10 mouse cellular contexts compared by ENCODE assay signal in the genomic region with DNA sequence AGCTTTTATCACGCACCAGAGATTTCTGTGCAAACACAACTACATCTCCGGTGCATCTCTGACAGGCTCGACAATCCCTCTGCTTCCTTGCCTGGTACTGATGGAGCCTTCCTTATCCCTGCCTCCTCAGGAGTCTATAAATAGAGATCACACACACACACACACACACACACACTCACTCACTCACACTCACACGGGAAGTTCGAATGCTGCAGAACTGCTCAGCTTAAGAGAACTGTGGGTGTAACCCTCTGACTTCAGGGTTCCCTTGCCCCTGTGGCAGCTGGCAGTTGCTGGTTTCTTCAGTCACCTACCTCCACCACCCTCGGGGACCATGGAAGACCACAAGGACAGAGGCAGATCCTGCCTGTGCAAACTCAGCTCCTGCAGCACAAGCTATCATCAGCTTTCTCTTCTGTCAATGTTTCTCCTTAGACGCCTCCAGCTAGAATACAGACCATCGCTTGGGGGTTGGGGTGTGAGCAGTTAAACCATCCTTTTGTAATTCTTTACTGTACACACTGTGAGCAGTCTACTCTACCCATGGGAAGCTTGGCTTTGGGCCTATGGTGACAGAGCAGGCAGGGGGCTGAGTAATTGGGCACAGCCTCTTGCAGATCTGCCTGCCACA.
DNase-seq lines count a peak whose midpoint lies in the region; ATAC-seq and TF ChIP-seq lines count a peak whose summit lies in the region.
"Had no signal": no experiment of that assay in that cellular context is flagged by ENCODE, and none has a peak within 500 bp of the region (broad histone marks: within the 10 kb centered on the region; RNA-seq: fewer than 3 reads in every experiment).

No protein-coding gene starts in this region.

- H3K4me2 ChIP-seq in limb, embryonic 12.5 days: no peak overlapping the region
- no peak overlapping the region for H3K4me2 ChIP-seq in forebrain, embryonic 12.5 days
- no peak overlapping the region for H3K4me2 ChIP-seq in hindbrain, embryonic 15.5 days
- H3K4me2 ChIP-seq in kidney, embryonic 14.5 days (replicated peaks; ENCODE audit: low read depth, low read length): no peak overlapping the region

- H3K4me1 ChIP-seq in limb, embryonic 12.5 days (replicated peaks): peaks cover 30% of the 10 kb centered on the region
- H3K4me1 ChIP-seq in limb, embryonic 10.5 days: peaks cover 23% of the 10 kb centered on the region
- peaks cover 38% of the 10 kb centered on the region for H3K4me1 ChIP-seq in forebrain, embryonic 12.5 days
- peaks cover 43% of the 10 kb centered on the region for H3K4me1 ChIP-seq in hindbrain, embryonic 15.5 days (replicated peaks)
- H3K4me1 ChIP-seq in olfactory bulb, adult 2 months (ENCODE audit: control insufficient read depth, insufficient read depth, low read length): peaks cover 38% of the 10 kb centered on the region
- H3K4me1 ChIP-seq in kidney, embryonic 14.5 days (ENCODE audit: control insufficient read depth, insufficient read depth, low read length): peaks cover under 1% of the 10 kb centered on the region; the same call in 1 of the 2 replicates

- 59% methylated on average over 8 of the region's 8 CpGs for WGBS in limb, embryonic 12.5 days
- WGBS in limb, embryonic 10.5 days: 64% methylated on average over 8 of the region's 8 CpGs
- 73% methylated on average over 8 of the region's 8 CpGs for WGBS in forebrain, embryonic 12.5 days
- WGBS in hindbrain, embryonic 15.5 days: 38% methylated on average over 8 of the region's 8 CpGs
- WGBS in olfactory bulb, adult 2 months: 23% methylated on average over 8 of the region's 8 CpGs
- WGBS in kidney, embryonic 14.5 days: 49% methylated on average over 8 of the region's 8 CpGs

- H3K9me3 ChIP-seq in limb, embryonic 12.5 days: 0 out of 2 replicates have a peak, but pooled peaks cover 5% of the 10 kb centered on the region
- H3K9me3 ChIP-seq in limb, embryonic 10.5 days (replicated peaks): no peaks in the 10 kb centered on the region
- no peaks in the 10 kb centered on the region for H3K9me3 ChIP-seq in forebrain, embryonic 12.5 days
- no peaks in the 10 kb centered on the region for H3K9me3 ChIP-seq in hindbrain, embryonic 15.5 days
- H3K9me3 ChIP-seq in kidney, embryonic 14.5 days (ENCODE audit: control insufficient read depth, low read length): no peaks in the 10 kb centered on the region

- 0 out of 2 replicates have a peak overlapping the region, but pooled peaks have one; percentile 18 for H3K9ac ChIP-seq in limb, embryonic 12.5 days (replicated peaks)
- 0 out of 2 replicates have a peak overlapping the region, but pooled peaks have one; percentile 13 for H3K9ac ChIP-seq in forebrain, embryonic 12.5 days
- H3K9ac ChIP-seq in hindbrain, embryonic 15.5 days: no peak overlapping the region
- no peak overlapping the region for H3K9ac ChIP-seq in kidney, embryonic 14.5 days (ENCODE audit: low read depth, low read length)

- H3K27ac ChIP-seq in limb, embryonic 12.5 days: no peak overlapping the region
- H3K27ac ChIP-seq in limb, embryonic 10.5 days: no peak overlapping the region
- H3K27ac ChIP-seq in forebrain, embryonic 12.5 days: peak overlapping the region; percentile 74
- peak overlapping the region; percentile 51 for H3K27ac ChIP-seq in hindbrain, embryonic 15.5 days (replicated peaks)
- H3K27ac ChIP-seq in olfactory bulb, adult 2 months (ENCODE audit: insufficient read depth, low read depth, low read length): peak overlapping the region; percentile 95
- H3K27ac ChIP-seq in kidney, embryonic 14.5 days (ENCODE audit: low read depth, low read length): no peak overlapping the region

- H3K36me3 ChIP-seq in limb, embryonic 12.5 days: no peaks in the 10 kb centered on the region
- H3K36me3 ChIP-seq in limb, embryonic 10.5 days: no peaks in the 10 kb centered on the region
- H3K36me3 ChIP-seq in forebrain, embryonic 12.5 days (replicated peaks): no peaks in the 10 kb centered on the region
- no peaks in the 10 kb centered on the region for H3K36me3 ChIP-seq in hindbrain, embryonic 15.5 days
- no peaks in the 10 kb centered on the region for H3K36me3 ChIP-seq in kidney, embryonic 14.5 days (ENCODE audit: control insufficient read depth, insufficient read depth, low read length)
- H3K36me3 ChIP-seq: G1E had no signal

- no peak for TF ChIP-seq POLR2A in olfactory bulb, adult 2 months (IDR thresholded peaks at IDR 0.05; ENCODE audit: insufficient read depth, low read depth, low read length)

- TF ChIP-seq CTCF in olfactory bulb, adult 2 months (IDR thresholded peaks at IDR 0.05; ENCODE audit: insufficient read depth, low read depth, low read length): no peak

- H3K27me3 ChIP-seq in limb, embryonic 12.5 days: peaks cover 50% of the 10 kb centered on the region
- H3K27me3 ChIP-seq in limb, embryonic 10.5 days (ENCODE audit: low read depth, poor library complexity, severe bottlenecking): peaks cover 45% of the 10 kb centered on the region
- no peaks in the 10 kb centered on the region for H3K27me3 ChIP-seq in forebrain, embryonic 12.5 days
- H3K27me3 ChIP-seq in hindbrain, embryonic 15.5 days: no peaks in the 10 kb centered on the region
- no peaks in the 10 kb centered on the region for H3K27me3 ChIP-seq in kidney, embryonic 14.5 days (ENCODE audit: control insufficient read depth, insufficient read depth, low read length)

- H3K4me3 ChIP-seq in limb, embryonic 12.5 days (replicated peaks): no peak overlapping the region
- H3K4me3 ChIP-seq in limb, embryonic 10.5 days: no peak overlapping the region
- no peak overlapping the region for H3K4me3 ChIP-seq in forebrain, embryonic 12.5 days (replicated peaks)
- H3K4me3 ChIP-seq in hindbrain, embryonic 15.5 days: no peak overlapping the region
- H3K4me3 ChIP-seq in olfactory bulb, adult 2 months (ENCODE audit: insufficient read depth, low read depth, low read length): no peak overlapping the region
- no peak overlapping the region for H3K4me3 ChIP-seq in kidney, embryonic 14.5 days (ENCODE audit: low read length)

- no peak for DNase-seq in limb, embryonic 10.5 days (ENCODE audit: low spot score)
- no peak for DNase-seq in cerebellum, postnatal 36 days
- no peak for DNase-seq in ovary, postnatal 10 days (ENCODE audit: low spot score)
- DNase-seq: cerebellum, adult 11 months had no signal

- no peak for ATAC-seq in limb, embryonic 12.5 days (ENCODE audit: insufficient number of reproducible peaks, insufficient read depth, low FRiP score, low TSS enrichment, low read depth)
- no peak for ATAC-seq in forebrain, embryonic 12.5 days (ENCODE audit: low FRiP score)
- ATAC-seq in hindbrain, embryonic 15.5 days (ENCODE audit: low FRiP score, low read depth): no peak
- no peak for ATAC-seq in kidney, embryonic 14.5 days (ENCODE audit: low FRiP score, low TSS enrichment)

Comparison
In these comparisons a context has a peak if more than half of its experiments do, and no peak if none do; other contexts are left out.
1. H3K27ac ChIP-seq: peak in forebrain, embryonic 12.5 days (single experiment), hindbrain, embryonic 15.5 days (single experiment) and olfactory bulb, adult 2 months (single experiment); none in limb, embryonic 12.5 days (single experiment), limb, embryonic 10.5 days (single experiment) and kidney, embryonic 14.5 days (single experiment).
2. H3K9ac ChIP-seq: peak in limb, embryonic 12.5 days (single experiment) and forebrain, embryonic 12.5 days (single experiment); none in hindbrain, embryonic 15.5 days (single experiment) and kidney, embryonic 14.5 days (single experiment).